ENCODE assay signal across 8 mouse cellular contexts in genomic region chr7:130263233-130263594, GRCm38 (mm10).
DNase-seq lines count a peak whose midpoint lies in the region; ATAC-seq lines count a peak whose summit lies in the region.
"Had no signal": no experiment of that assay in that cellular context is flagged by ENCODE, and none has a peak within 500 bp of the region (broad histone marks: within the 10 kb centered on the region; RNA-seq: fewer than 3 reads in every experiment).

No protein-coding gene starts in this region.

- H3K4me2 ChIP-seq in lung, embryonic 16.5 days (ENCODE audit: low read depth, low read length), result peak overlapping the region; percentile 79
- peak overlapping the region; percentile 58; the same call in 1 of the 2 replicates for H3K4me2 ChIP-seq in liver, embryonic 15.5 days

- 51% methylated on average over 4 of the region's 4 CpGs for WGBS in lung, embryonic 16.5 days
- 30% methylated on average over 4 of the region's 4 CpGs for WGBS in hindbrain, embryonic 10.5 days
- WGBS in liver, embryonic 15.5 days (ENCODE audit: insufficient replicate concordance), result 33% methylated on average over 4 of the region's 4 CpGs

- peak overlapping the region; percentile 87 for H3K4me3 ChIP-seq in lung, embryonic 16.5 days (ENCODE audit: low read length)
- H3K4me3 ChIP-seq in hindbrain, embryonic 10.5 days, result peak overlapping the region; percentile 79
- H3K4me3 ChIP-seq in liver, embryonic 15.5 days (replicated peaks), result no peak overlapping the region

- no peaks in the 10 kb centered on the region for H3K27me3 ChIP-seq in lung, embryonic 16.5 days (ENCODE audit: control insufficient read depth, insufficient read depth, low read depth, low read length)
- H3K27me3 ChIP-seq in hindbrain, embryonic 10.5 days (ENCODE audit: insufficient read depth, poor library complexity, severe bottlenecking), result peaks cover 43% of the 10 kb centered on the region
- peaks cover 63% of the 10 kb centered on the region for H3K27me3 ChIP-seq in liver, embryonic 15.5 days

- no peak for DNase-seq in lung, postnatal 10 days
- DNase-seq in hindbrain, embryonic 10.5 days (ENCODE audit: low spot score), result no peak
- DNase-seq in left cerebral cortex, postnatal 25 days (ENCODE audit: low spot score in 2 of 2), result no peak
- no peak for DNase-seq in right cerebral cortex, postnatal 14 days
- DNase-seq: kidney, postnatal 36 days had no signal

- intact Hi-C loops in left cerebral cortex, postnatal 25 days (cut with DNase I), result loop anchor here (5.0 to 10.0 kb wide), 2 partner anchors 46 to 88 kb away; no protein-coding TSS in a partner anchor

- no peaks in the 10 kb centered on the region for H3K9me3 ChIP-seq in lung, embryonic 16.5 days (ENCODE audit: control insufficient read depth, low read length)
- H3K9me3 ChIP-seq in hindbrain, embryonic 10.5 days, result no peaks in the 10 kb centered on the region
- no peaks in the 10 kb centered on the region for H3K9me3 ChIP-seq in liver, embryonic 15.5 days (replicated peaks)

- H3K36me3 ChIP-seq in lung, embryonic 16.5 days (ENCODE audit: control insufficient read depth, insufficient read depth, low read length), result 0 out of 2 replicates have a peak, but pooled peaks cover 2% of the 10 kb centered on the region
- H3K36me3 ChIP-seq in hindbrain, embryonic 10.5 days, result peaks cover 34% of the 10 kb centered on the region
- no peaks in the 10 kb centered on the region for H3K36me3 ChIP-seq in liver, embryonic 15.5 days (replicated peaks)

- H3K4me1 ChIP-seq in lung, embryonic 16.5 days (replicated peaks; ENCODE audit: control insufficient read depth, insufficient read depth, low read length), result peaks cover 29% of the 10 kb centered on the region
- H3K4me1 ChIP-seq in hindbrain, embryonic 10.5 days (replicated peaks), result peaks cover 92% of the 10 kb centered on the region
- H3K4me1 ChIP-seq in liver, embryonic 15.5 days (replicated peaks), result no peaks in the 10 kb centered on the region

- peak overlapping the region; percentile 91 for H3K27ac ChIP-seq in lung, embryonic 16.5 days (ENCODE audit: low read length)
- peak overlapping the region; percentile 95 for H3K27ac ChIP-seq in hindbrain, embryonic 10.5 days
- H3K27ac ChIP-seq in liver, embryonic 15.5 days (replicated peaks), result no peak overlapping the region

- no peak for ATAC-seq in lung, embryonic 16.5 days (ENCODE audit: low read depth)
- no peak for ATAC-seq in liver, embryonic 15.5 days (ENCODE audit: insufficient read depth)
- ATAC-seq in megakaryocyte, adult 5-6 weeks (ENCODE audit: poor library complexity, severe bottlenecking), result no peak

- peak overlapping the region; percentile 91 for H3K9ac ChIP-seq in lung, embryonic 16.5 days (ENCODE audit: low read length)
- no peak overlapping the region for H3K9ac ChIP-seq in liver, embryonic 15.5 days
